Mouse (Mus musculus): ENCODE measurements around the gene Gucy2c.

GRCm38 (mm10) chr6:136672467-136672866, 109.1 kb downstream of the Gucy2c start:
- no peak for TF ChIP-seq POLR2A (IDR thresholded peaks at IDR 0.05; ENCODE audit: borderline replicate concordance, control insufficient read depth, low read depth, low read length)
- TF ChIP-seq CTCF (IDR thresholded peaks at IDR 0.05; ENCODE audit: control insufficient read depth, insufficient read depth, low read length), result no peak
